Mouse (Mus musculus) left cerebral cortex, postnatal 25 days (tissue): ENCODE data around the gene Ifna15. TPM values are rescaled to one million over a fixed set of nuclear protein-coding genes. Genes with fewer than 3 reads are reported as not detected.

Experiments used
- DNase-seq, 2 experiments: peaks; one replicate each; pipeline ENCODE4 v3.0.0; 2022; ENCODE audit warnings: low spot score in 2 of 2, mixed read lengths in 1 of 2
- intact Hi-C: fragments of 180-260 bp; cut with DNase I; formaldehyde crosslinking; loops from one replicate; pipeline ENCODE4 v1.15.1; 2025
- total RNA-seq, 2 experiments: library from RNA; stranded (reverse); gene quantifications; 2 replicates each; pipeline ENCODE4 v1.2.3; 2021

Ifna15 gene
- total RNA-seq, 2 experiments from 2014 or later: not detected

- intact Hi-C loops: loop anchor here (10.0 kb wide), 1 partner anchor 161 kb away; no protein-coding TSS in a partner anchor
- DNase-seq: peak in 1 of 2 experiments; percentile 30
These were observed 42.3 kb downstream of the Ifna15 start for GRCm38 (mm10) chr4:88515711-88516211.

- no peak for DNase-seq
- intact Hi-C loops: loop anchor here (10.0 kb wide), 1 partner anchor 160 kb away; no protein-coding TSS in a partner anchor
These were observed 42.8 kb downstream of the Ifna15 start for GRCm38 (mm10) chr4:88515250-88515649.

- DNase-seq: peak; percentile 4 to 33
- intact Hi-C loops: loop anchor here (10.0 kb wide), 1 partner anchor 160 kb away; no protein-coding TSS in a partner anchor
These were observed 43.6 kb downstream of the Ifna15 start for GRCm38 (mm10) chr4:88514403-88514802.

- DNase-seq: no peak
- intact Hi-C loops: loop anchor here (10.0 kb wide), 1 partner anchor 159 kb away; no protein-coding TSS in a partner anchor
These were observed 44.3 kb downstream of the Ifna15 start for GRCm38 (mm10) chr4:88513743-88514142.

Other genes starting within 250 kb of the Ifna15 start
- 1 to 10 TPM; 1.1 to 2.0 TPM for gene Hacd4, start 119.3 kb downstream of the Ifna15 start, total RNA-seq
- not detected for gene Ifnb1, start 35.5 kb downstream of the Ifna15 start, total RNA-seq
- not detected for gene Ifna14, start 13.6 kb upstream of the Ifna15 start, total RNA-seq
- gene Ifna9, start 34.1 kb upstream of the Ifna15 start, total RNA-seq: not detected
- gene Ifna12, start 45.1 kb upstream of the Ifna15 start, total RNA-seq: not detected
- gene C87499, start 76.2 kb upstream of the Ifna15 start, total RNA-seq: not detected
- gene Ifna13, start 86.2 kb upstream of the Ifna15 start, total RNA-seq: not detected
- not detected for gene Ifna16, start 118.7 kb upstream of the Ifna15 start, total RNA-seq
- gene Ifna2, start 125.7 kb upstream of the Ifna15 start, total RNA-seq: not detected
- not detected for gene Ifnab, start 133.1 kb upstream of the Ifna15 start, total RNA-seq
- gene Gm26566, start 163.6 kb upstream of the Ifna15 start, total RNA-seq: 1 to 10 TPM; 1.2 to 1.4 TPM
- gene Klhl9, start 164.2 kb upstream of the Ifna15 start, total RNA-seq: 100 to 1,000 TPM; 104 to 108 TPM
- gene Gm13271, start 196.6 kb upstream of the Ifna15 start, total RNA-seq: not detected
- not detected for gene Gm13283, start 201.9 kb upstream of the Ifna15 start, total RNA-seq
- not detected for gene Gm13290, start 215.6 kb upstream of the Ifna15 start, total RNA-seq
- gene Gm13289, start 218.7 kb upstream of the Ifna15 start, total RNA-seq: not detected
- not detected for gene Gm13272, start 221.6 kb upstream of the Ifna15 start, total RNA-seq
- gene Ifnz, start 223.9 kb upstream of the Ifna15 start, total RNA-seq: not detected
- gene Gm13276, start 227.5 kb upstream of the Ifna15 start, total RNA-seq: not detected
- gene Gm13277, start 230.4 kb upstream of the Ifna15 start, total RNA-seq: not detected
- gene Gm13278, start 233.3 kb upstream of the Ifna15 start, total RNA-seq: not detected
- gene Gm13275, start 236.2 kb upstream of the Ifna15 start, total RNA-seq: not detected
- not detected for gene Gm13279, start 239.2 kb upstream of the Ifna15 start, total RNA-seq
- not detected for gene Gm13285, start 241.4 kb upstream of the Ifna15 start, total RNA-seq
- not detected for gene Gm13287, start 245.0 kb upstream of the Ifna15 start, total RNA-seq
- not detected for gene Gm13288, start 247.3 kb upstream of the Ifna15 start, total RNA-seq